Mouse (Mus musculus) kidney, adult 2 months (tissue): ENCODE measurements around the gene Spocd1. TPM values are rescaled to one million over a fixed set of nuclear protein-coding genes. Genes with fewer than 3 reads are reported as not detected.

ENCODE experiments used
- DNase-seq: peaks from one replicate; pipeline ENCODE4 v3.0.0; 2021
- H3K27ac ChIP-seq: fragments of 200-500 bp; 2 replicates; pipeline ENCODE4 v1.5.1; 2012; ENCODE audit warnings: low read depth, low read length, control low read depth, inconsistent platforms; ENCODE audit not compliant: insufficient read depth
- H3K27me3 ChIP-seq: fragments of 200-500 bp; replicated peaks from 2 replicates; pipeline ENCODE4 v1.6.1; 2012; ENCODE audit warnings: mild to moderate bottlenecking, moderate library complexity, low read length, inconsistent platforms; ENCODE audit not compliant: control insufficient read depth, insufficient read depth
- H3K36me3 ChIP-seq: fragments of 200-500 bp; 2 replicates; pipeline ENCODE4 v1.6.1; 2012; ENCODE audit warnings: mild to moderate bottlenecking, moderate library complexity, low read length, inconsistent platforms; ENCODE audit not compliant: control insufficient read depth, insufficient read depth
- H3K4me1 ChIP-seq: fragments of 200-500 bp; 2 replicates; pipeline ENCODE4 v1.6.1; 2011; ENCODE audit warnings: low read length; ENCODE audit not compliant: control insufficient read depth, insufficient read depth
- H3K4me3 ChIP-seq: fragments of 200-500 bp; 2 replicates; pipeline ENCODE4 v1.5.1; 2011; ENCODE audit warnings: mild to moderate bottlenecking, low read depth, low read length, control low read depth; ENCODE audit not compliant: insufficient read depth
- CTCF ChIP-seq: fragments of 200-500 bp; conservative IDR thresholded peaks from 2 replicates; pipeline ENCODE4 v1.5.1; 2011; ENCODE audit warnings: low read depth, mild to moderate bottlenecking, control low read depth, low read length, moderate library complexity, mixed read lengths; ENCODE audit not compliant: insufficient read depth, insufficient read length
- POLR2A ChIP-seq: fragments of 200-500 bp; IDR thresholded peaks from one replicate; pipeline ENCODE4 v1.6.1; 2011; ENCODE audit warnings: low read depth, low read length, control low read depth
- WGBS: fragments of 180-500 bp; shearing (Covaris S2); methylation state at CpG from one replicate; pipeline ENCODE4 v1.1.7; 2018; 5-methylcytosine and 5-hydroxymethylcytosine counted together
- polyA plus RNA-seq: library from polyadenylated mRNA; depleted of rRNA; stranded (reverse); fragments of >200 nt; gene quantifications from 2 replicates; pipeline ENCODE4 v1.2.3, GENCODE M21; 2012

Spocd1 gene
- polyA plus RNA-seq, 1 experiment = not detected

DNA sequence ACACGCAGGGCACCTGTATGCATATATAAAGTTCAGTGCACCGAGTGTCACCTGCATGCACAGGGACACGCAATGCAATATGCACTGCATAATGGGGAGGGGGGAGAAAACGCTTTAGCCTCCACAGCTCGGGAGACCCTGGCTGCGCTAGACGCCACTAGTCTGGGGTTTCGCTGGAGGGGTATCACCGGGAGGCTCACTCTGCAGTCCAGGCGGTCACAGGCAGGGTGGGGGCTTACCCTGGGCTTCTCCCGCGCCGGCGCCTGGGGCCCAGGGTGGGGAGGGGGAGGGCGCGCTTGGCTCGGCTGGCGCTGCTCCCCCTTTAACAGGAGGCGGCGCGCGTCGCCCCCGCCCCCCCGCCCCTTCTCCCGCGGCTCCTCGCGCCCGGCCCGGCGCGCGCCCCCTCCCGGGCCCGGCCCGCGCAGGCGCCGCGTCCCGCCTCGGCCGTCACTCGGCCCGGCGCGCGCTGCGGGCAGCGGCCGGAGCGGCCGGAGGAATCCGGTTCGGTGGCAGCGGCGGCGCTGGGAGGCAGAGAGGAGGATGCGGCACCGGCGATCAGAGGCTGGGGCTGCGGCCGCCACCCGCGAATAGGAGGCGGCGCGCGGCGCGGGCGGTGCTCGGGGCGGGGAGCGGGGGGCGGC, 55.5 kb downstream of the Spocd1 start, which contains the start of gene Adgrb2:
Adgrb2 (plus strand) TSS at position 450 of the 641 bp plus-strand sequence.
- no peak for DNase-seq
- no peak for TF ChIP-seq POLR2A
- no peak for TF ChIP-seq CTCF
- Histone ChIP-seq H3K4me3 (peak within 1 kb of the TSS; percentile 49), H3K27ac (no peak within 1 kb of the TSS), H3K27me3 (peaks cover 7% of the 10 kb centered on the region), H3K4me1 (peaks cover 7% of the 10 kb centered on the region; the same call in 1 of the 2 replicates), H3K36me3 (no peaks in the 10 kb centered on the region)
- 5% methylated on average over 73 of the region's 77 CpGs for WGBS

- DNase-seq = no peak
- Histone ChIP-seq H3K4me3 (peak overlapping the region; percentile 23; the same call in 1 of the 2 replicates), H3K4me1 (peaks cover 7% of the 10 kb centered on the region; the same call in 1 of the 2 replicates), H3K27me3 (peaks cover 7% of the 10 kb centered on the region), H3K27ac (no peak overlapping the region), H3K36me3 (no peaks in the 10 kb centered on the region)
- TF ChIP-seq CTCF (no peak), POLR2A (no peak)
- WGBS = 1% methylated on average over 32 of the region's 48 CpGs
Observed at GRCm38 (mm10) chr4:129985161-129985670, 56.2 kb downstream of the Spocd1 start.

- WGBS = 3% methylated on average over 57 of the region's 58 CpGs
- peak; percentile 33 for DNase-seq
- no peak for TF ChIP-seq CTCF
- TF ChIP-seq POLR2A = no peak
- Histone ChIP-seq H3K4me3 (peak overlapping the region; percentile 23; the same call in 1 of the 2 replicates), H3K36me3 (no peaks in the 10 kb centered on the region), H3K27ac (no peak overlapping the region), H3K27me3 (peaks cover 7% of the 10 kb centered on the region), H3K4me1 (peaks cover 7% of the 10 kb centered on the region; the same call in 1 of the 2 replicates)
Observed at GRCm38 (mm10) chr4:129985671-129986441, 56.8 kb downstream of the Spocd1 start.

GRCm38 (mm10) chr4:129987825-129988504, 58.9 kb downstream of the Spocd1 start:
- WGBS = 4% methylated on average over 53 of the region's 53 CpGs
- H3K4me1 ChIP-seq = peaks cover 7% of the 10 kb centered on the region; the same call in 1 of the 2 replicates
- peak; percentile 16 for DNase-seq
- no peak overlapping the region for H3K27ac ChIP-seq
- no peak for TF ChIP-seq CTCF
- no peak for TF ChIP-seq POLR2A
- peaks cover 7% of the 10 kb centered on the region for H3K27me3 ChIP-seq
- peak overlapping the region; percentile 31; the same call in 1 of the 2 replicates for H3K4me3 ChIP-seq
- no peaks in the 10 kb centered on the region for H3K36me3 ChIP-seq

DNA sequence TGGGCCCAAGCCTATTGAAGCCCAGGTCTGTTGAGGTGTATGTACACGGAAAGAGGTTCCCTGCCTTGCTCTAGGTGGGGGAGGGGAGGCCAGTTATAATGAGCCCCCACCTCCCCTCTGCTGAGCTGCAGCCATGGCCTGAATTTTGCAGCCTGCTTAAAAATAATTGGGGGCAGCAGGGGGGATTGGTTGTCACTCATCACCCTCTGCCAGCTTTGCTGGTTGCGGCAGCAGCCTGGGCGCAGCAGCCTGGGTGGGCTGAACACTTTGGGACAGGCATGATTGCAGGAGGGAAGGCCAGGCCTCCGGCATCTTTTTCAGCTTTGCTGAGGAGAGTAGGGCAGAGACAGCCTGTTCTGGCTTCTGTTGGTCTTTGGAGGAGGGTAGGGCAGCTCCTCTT, 60.9 kb downstream of the Spocd1 start:
- TF ChIP-seq CTCF = no peak
- no peak for TF ChIP-seq POLR2A
- no peaks in the 10 kb centered on the region for H3K36me3 ChIP-seq
- peaks cover 7% of the 10 kb centered on the region for H3K27me3 ChIP-seq
- no peaks in the 10 kb centered on the region; the same call in 1 of the 2 replicates for H3K4me1 ChIP-seq
- H3K4me3 ChIP-seq = no peak overlapping the region
- DNase-seq = no peak
- H3K27ac ChIP-seq = no peak overlapping the region
- 94% methylated on average over 4 of the region's 4 CpGs for WGBS

DNA sequence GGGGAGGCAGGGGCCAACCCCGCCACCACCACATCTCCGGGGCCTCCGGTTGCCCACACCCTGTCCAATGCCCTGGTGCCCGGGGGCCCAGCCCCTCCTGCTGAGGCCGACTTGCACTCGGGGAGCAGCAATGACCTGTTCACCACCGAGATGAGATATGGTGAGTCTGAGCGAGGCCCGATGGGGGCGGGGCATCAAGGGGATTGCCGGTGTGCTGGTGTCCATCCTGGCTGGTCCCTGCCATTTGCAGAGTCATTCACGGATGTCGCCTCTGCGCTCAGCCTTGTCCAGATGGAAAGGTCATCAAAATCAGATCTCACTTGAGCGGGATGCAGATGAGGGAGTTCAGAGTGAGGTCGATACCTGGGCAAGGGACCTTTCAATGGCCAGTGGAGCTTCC, 63.7 kb downstream of the Spocd1 start:
- no peak for TF ChIP-seq POLR2A
- no peak for TF ChIP-seq CTCF

More for the DNA sequence above, 63.7 kb downstream of the Spocd1 start:
- no peak for DNase-seq
- Histone ChIP-seq H3K36me3 (no peaks in the 10 kb centered on the region), H3K27ac (no peak overlapping the region), H3K4me1 (no peaks in the 10 kb centered on the region), H3K4me3 (no peak overlapping the region), H3K27me3 (no peaks in the 10 kb centered on the region)
- 74% methylated on average over 16 of the region's 16 CpGs for WGBS
